Mouse (Mus musculus): ENCODE data around the gene Psmb9.
A peak's percentile ranks its signal among the peaks of the same experiment; 100 is the strongest.
"Not testable (repeated sequence)": the region's sequence is repeated elsewhere in the genome, so short reads cannot be mapped to it uniquely, and the experiment has no call there.

Psmb9 gene

DNA sequence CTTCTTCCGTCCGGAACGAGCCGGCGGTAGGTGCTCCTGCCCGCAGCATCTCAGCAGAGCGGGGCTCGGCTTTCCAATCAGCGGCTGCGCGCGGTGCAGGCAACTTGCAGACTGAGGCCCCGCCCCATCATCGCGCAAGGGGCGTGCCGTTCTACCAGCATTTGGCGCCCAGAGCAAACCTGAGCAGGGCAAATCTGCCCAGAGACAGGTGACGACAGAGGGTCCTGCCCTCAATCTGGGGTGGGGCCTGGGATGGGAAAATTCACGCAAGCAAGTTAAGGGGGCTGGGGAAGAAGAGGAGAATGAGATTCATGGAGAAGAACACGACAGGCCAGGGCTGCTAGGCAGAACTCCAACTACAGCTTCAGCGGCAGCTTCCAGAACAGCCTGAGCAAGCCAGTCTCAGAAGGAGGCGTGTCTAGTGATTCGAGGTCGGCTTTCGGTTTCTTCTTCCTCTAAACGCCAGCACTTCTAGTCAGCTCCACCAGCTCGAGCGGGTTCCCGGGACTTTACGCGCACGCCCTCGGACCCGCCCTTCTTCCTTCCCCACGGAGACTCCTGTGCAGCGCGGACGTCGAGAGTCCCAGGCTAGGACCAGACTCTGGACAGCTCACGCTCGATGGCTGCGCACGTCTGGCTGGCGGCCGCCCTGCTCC is at the start of gene Psmb9, which contains the start of gene Tap1:
TSS of gene Psmb9 (minus strand) at position 504 of the 656 bp plus-strand sequence.
TSS of gene Tap1 (plus strand) at position 293 of the 656 bp plus-strand sequence.
- peak; percentile 68 for DNase-seq (ENCODE audit: low read depth, low spot score)

DNA sequence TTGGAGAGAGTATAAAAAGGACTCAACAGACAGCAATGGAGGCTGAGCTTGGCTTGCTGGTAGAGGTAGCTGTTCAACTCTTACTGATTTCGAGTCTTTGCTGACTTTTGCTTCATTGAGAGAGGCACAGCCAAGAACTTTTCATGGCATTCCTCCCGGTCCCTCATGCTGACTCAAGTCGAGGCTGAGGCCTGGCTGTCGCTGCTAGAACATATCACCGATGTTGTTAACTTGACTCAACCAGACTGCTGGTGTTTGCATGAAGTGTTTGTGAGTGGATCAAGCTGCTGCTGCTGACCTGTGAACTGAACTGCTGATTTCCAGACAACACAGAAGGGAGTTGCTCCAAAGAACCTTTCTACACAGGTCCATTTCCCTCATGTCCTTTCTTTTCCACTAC is 49.1 kb upstream of the Psmb9 start:
- no peak for DNase-seq (ENCODE audit: low read depth, low spot score)

DNA sequence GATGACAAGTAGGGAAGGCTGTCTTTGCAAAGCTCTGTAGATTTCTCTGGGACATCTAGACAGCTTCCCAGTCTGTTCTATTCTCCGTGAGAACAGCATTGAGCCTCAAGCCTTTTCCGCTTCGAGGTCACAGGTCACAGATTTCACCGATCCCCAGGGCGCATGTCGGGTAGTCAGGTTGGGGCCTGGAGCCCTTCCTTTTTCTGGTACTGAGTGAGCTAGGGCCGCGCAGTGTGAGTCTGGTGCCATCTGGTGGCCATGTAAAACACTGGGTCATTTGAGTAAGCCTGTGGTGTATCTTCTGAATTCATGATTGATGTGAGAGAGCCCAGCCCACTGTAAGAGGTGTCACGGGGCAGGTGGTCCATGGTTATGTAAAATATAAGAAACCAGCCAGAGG is 47.4 kb upstream of the Psmb9 start:
- peak; percentile 33 for DNase-seq (ENCODE audit: low read depth, low spot score)

DNA sequence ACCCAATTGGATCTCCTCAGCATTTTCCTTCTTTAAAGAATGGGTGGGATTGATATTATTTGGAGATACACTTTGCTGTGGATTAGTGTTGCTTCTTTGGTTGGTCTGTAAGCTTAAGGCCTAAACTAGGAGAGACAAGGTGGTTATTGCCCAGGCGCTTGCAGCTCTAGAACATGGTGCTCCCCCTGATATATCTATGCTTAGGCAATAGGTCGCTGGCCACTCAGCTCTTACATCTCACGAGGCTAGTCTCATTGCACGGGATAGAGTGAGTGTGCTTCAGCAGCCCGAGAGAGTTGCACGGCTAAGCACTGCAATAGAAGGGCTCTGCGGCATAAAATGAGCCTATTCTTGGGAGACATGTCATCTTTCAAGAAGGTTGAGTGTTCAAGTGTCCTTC is 44.5 kb upstream of the Psmb9 start:
- DNase-seq (ENCODE audit: low read depth, low spot score), result not testable (repeated sequence)

DNA sequence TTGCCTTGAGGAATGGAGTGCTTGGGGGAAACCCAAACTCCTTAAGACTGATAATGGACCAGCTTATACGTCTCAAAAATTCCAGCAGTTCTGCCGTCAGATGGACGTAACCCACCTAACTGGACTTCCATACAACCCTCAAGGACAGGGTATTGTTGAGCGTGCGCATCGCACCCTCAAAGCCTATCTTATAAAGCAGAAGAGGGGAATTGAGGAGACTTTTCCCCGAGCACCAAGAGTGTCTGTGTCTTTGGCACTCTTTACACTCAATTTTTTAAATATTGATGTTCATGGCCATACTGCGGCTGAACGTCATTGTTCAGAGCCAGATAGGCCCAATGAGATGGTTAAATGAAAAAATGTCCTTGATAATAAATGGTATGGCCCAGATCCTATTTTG is 43.4 kb upstream of the Psmb9 start:
- not testable (repeated sequence) for DNase-seq (ENCODE audit: low read depth, low spot score)

DNA sequence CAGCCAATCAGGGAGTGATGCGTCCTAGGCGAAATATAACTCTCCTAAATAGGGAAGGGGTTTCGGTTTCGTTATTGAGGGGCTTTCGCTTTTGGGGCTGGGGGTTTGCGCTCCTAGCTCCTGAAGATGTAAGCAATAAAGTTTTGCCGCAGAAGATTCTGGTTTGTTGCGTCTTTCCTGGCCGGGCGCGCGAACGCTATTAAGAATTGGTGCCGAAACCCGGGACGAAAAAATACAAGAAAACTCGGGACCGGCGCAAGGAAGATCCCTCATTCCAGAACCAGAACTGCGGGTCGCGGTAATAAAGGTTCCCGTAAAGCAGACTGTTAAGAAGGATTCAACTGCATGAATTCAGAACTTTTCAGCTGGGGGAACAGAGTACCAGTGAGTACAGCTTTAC is 38.3 kb upstream of the Psmb9 start:
- DNase-seq (ENCODE audit: low read depth, low spot score), result not testable (repeated sequence)

DNA sequence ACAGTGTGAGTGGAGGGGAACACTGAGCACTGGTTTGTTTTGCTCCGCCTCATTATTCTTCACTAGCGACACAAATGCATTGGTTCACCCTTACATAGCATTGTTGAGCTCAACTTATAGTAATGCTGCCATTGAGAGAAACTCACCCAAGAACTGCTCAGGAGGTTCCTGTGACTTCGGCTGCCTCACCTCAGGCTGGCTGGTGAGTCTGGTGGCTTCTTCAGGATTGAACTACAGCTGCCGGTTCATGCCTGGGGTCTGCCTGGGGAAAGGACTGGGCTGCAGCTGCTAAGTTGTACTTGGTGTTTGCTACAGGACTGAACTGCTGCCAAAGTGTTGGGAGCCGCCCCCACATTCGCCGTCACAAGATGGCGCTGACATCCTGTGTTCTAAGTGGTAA is 37.9 kb upstream of the Psmb9 start:
- DNase-seq (ENCODE audit: low read depth, low spot score), result no peak

DNA sequence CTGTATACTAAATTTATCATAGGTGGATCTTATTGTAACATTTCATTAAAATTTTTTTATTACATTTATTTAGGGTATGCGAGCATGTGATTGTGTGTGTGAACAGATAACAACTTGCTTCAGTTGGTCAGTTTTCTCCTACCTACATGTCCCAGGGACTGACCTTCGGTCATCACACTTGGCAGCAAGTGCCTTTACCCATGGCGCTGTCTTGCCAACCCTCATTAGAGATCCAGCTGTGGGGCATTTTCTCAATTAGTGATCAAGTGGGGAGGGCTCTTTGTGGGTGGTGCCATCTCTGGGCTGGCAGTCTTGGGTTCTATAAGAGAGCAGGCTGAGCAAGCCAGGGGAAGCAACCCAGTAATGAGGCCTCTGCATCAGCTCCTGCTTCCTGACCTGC is 37.3 kb upstream of the Psmb9 start:
- no peak for DNase-seq (ENCODE audit: low read depth, low spot score)

DNA sequence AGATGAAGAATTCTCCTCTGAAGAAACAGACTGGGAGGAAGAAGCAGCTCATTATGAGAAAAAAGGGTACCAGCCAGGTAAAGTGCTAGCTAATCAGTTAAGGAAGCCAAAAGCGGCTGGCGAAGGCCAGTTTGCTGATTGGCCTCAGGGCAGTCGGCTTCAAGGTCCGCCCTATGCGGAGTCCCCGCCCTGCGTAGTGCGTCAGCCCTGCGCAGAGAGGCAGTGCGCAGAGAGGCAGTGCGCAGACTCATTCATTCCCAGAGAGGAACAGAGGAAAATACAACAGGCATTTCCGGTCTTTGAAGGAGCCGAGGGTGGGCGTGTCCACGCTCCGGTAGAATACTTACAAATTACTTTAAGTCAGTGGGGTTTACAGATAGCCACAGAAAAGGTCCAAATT is 32.8 kb upstream of the Psmb9 start:
- DNase-seq (ENCODE audit: low read depth, low spot score), result not testable (repeated sequence)

DNA sequence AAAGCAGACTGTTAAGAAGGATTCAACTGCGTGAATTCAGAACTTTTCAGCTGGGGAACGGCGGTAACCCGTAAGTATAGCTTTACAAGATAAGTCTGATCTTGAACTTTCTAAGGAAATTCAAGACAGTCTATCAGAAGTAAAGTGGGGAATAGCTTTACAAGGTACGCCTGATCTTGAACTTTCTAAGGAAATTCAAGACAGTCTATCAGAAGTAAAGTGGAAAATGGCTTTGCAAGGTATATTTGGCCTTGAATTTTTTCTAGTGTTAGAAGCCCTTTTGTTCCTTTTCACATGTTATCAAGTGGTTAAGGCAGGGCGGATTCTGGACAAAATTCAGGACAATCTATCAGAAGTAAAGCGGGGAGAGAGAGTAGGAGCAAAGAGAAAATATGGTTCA is 32.2 kb upstream of the Psmb9 start:
- not testable (repeated sequence) for DNase-seq (ENCODE audit: low read depth, low spot score)

DNA sequence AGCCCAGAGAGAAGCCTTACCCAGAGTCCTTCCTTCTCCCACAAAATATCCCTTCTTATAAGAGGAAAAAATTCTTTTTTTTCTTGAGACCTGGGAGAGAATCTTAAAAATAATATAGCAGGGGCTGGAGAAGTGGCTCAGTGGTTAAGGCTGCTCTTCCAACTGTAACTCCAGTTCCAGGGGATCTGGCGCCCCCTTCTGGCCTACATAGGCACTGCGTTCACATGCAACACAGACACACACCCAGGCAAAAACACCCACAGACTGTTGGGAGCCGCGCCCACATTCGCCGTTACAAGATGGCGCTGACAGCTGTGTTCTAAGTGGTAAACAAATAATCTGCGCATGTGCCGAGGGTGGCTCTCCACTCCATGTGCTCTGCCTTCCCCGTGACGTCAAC is 31.5 kb upstream of the Psmb9 start:
- not testable (repeated sequence) for DNase-seq (ENCODE audit: low read depth, low spot score)

DNA sequence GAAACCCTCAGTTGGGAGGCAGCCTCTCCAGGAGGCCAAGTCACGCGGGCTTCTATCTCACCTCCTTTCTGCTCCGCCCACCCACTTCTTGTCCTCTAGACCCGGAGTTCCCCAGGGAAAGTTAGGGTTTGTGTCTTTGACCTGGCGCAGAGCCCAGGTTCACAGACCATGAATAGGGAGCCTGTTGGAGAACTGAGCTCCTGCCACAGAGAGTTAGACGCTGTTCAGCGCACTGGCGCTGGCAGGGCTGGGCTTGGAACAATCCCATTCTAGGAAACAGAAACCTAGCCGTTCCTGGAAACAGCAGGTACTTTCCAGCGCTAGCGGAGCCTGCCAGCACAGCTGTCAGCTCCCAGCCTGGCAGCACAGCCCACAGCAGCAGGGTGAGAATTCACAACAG is 31.1 kb upstream of the Psmb9 start:
- no peak for DNase-seq (ENCODE audit: low read depth, low spot score)

DNA sequence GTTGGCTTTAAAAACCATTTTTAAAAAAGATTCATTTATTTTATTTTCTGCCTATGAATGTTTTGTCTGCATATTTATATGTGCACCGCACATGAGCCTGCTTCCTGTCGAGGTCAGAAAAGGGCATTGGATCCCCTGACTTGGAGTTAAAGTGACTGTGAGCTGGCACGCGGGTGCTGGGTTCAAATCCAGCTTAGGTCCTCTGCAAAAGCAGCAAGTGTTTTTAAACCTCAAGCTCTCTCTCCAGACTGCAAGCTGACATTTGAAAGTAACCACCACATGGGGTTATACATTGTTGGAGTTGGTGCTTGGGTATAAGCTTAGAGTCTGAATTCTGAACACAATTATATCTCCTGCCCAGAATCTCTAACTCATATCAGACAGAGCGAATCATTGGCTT is 30.4 kb upstream of the Psmb9 start:
- DNase-seq (ENCODE audit: low read depth, low spot score), result no peak

DNA sequence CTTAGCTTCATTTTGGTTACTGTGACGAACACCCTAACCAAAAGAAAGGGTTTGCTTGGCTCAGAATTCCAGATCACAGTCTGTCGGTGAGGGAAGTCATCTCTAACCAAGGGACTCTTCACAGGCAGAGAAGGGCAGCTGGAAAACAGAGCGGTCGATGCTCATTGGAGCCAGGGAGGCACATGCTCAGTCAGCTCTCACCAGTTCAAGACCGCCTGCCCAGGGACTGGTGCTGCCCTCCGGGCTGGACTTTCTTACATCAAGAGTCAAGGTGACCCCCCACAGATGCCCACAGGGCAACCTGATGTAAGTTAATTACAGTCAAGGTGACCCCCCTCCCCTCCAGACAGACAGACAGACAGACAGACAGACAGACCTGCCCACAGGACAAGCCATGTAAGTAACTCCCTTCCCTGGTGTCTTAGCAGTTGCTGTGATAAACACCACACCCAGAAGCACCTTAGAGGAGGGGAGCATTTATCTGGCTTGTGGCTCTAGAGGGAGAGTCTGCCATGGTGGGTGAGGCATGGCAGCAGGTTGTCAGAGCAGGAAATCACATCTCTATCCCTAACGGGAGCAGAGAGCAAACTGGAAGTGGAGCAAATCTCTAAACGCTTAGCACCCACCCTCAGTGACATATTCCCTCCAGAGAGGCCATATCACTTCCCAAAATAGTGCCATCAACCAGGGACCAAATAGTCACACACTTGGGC is 29.8 kb upstream of the Psmb9 start:
- DNase-seq (ENCODE audit: low read depth, low spot score), result no peak

DNA sequence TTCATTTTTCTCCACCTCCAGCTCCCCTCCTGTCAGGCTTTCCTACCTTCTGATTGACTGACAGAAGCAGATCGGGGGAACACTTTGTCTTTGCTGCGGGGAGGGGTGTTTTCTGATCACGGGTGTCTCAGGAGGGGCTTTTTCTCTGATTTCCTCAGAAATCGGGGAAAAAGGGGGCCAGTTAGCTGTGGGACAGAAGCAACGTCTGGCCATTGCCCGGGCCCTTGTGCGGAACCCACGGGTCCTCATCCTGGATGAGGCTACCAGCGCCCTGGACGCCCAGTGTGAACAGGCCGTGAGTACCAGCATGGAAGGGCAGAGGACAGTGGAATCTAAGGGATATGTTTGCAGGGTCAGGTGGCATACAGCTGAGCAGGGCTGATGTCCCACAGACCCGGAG is 27.6 kb upstream of the Psmb9 start:
- no peak for DNase-seq (ENCODE audit: low read depth, low spot score)

DNA sequence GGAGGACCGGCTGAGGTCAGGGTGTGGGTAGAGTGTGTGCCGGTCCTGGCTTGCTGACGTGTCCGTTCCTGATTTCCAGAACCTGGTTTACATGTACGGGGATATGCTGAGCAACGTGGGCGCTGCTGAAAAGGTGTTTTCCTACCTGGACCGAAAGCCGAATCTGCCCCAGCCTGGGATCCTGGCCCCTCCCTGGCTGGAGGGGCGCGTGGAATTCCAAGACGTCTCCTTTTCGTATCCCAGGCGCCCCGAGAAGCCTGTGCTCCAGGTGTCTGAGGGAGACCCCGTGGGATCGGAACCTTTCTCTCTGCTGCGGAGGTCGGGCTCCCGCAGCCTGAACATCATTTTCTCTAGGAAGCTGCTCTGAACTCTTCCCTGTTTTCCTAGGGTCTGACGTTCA is 26.4 kb upstream of the Psmb9 start:
- DNase-seq (ENCODE audit: low read depth, low spot score), result no peak

DNA sequence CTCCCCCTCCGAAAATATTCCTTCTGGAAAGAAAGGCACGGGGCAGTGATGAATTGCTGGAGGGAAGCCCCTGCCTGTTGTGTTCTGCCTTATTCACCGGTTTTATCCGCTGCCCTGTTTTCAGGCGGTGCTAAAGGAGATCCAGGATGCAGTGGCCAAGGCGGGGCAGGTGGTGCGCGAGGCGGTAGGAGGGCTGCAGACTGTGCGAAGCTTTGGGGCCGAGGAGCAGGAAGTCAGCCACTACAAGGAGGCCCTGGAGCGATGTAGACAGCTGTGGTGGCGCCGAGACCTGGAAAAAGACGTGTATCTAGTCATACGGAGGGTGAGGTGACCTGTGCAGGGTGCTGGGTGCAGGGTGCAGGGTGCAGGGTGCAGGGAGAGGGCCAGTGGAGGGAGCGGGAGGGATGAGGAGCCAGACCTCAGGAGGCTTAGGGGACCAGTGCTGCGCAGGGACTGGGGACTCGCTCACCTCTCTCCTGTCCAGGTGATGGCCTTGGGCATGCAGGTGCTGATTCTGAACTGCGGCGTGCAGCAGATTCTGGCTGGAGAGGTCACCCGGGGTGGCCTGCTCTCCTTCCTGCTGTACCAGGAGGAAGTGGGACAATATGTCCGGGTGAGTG is 24.3 kb upstream of the Psmb9 start:
- no peak for DNase-seq (ENCODE audit: low read depth, low spot score)

DNA sequence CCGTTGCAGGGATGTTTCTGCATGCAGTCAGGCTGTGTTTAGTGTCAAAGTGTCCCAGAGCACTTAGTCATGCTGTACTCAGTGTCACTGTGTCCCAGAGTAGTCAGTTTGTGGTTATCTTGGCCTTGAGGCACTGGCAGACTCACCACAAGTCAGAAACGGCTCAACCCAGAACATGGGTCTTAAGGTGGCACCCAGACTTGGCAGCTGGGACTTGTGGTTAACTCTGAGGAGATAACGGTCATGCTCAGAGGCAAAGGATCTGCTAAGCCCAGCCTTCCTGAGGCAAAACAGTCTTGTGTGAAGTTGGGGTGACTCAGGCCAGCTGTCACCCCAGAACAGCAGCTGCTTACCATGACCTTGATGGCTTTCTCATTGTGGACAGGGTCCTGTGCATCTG is 23.0 kb upstream of the Psmb9 start:
- no peak for DNase-seq (ENCODE audit: low read depth, low spot score)

DNA sequence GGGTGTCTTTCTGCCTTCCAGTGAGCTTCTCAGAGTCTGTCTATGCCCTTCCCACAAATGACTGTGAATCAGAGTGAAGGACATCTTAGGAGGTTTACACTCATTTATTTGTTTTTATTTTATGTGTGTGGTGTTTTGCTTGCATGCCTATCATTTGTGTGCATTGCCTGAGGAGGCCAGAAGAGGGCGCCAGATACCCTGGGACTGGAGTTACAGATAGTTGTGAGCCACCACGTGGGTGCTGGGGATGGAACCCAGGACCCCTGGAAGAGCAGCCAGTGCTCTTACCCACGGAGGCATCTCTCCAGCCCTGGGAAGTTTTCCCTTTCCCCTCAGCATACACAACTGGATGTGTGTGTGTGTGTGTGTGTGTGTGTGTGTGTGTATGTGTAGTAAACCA is 22.1 kb upstream of the Psmb9 start:
- DNase-seq (ENCODE audit: low read depth, low spot score), result no peak

DNA sequence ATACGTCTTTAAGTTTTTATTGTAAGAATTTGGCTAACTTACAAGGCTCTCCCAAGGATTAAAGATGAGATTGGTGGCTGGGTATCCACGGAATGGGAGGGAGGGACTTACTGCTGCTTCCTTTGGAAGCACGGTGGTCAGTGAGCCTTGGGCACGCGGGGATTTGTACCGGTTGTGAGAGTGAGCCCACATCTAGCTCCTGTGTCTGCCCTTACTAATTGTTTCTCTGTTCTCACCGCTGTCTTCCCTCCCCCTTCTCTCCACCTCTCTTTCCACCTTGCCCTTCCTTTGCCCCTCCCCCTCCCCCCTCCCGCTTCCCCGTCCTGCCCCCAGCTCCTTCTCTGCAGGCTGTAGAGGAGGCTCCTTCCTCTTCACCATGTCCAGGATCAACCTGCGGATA is 20.9 kb upstream of the Psmb9 start:
- no peak for DNase-seq (ENCODE audit: low read depth, low spot score)

DNA sequence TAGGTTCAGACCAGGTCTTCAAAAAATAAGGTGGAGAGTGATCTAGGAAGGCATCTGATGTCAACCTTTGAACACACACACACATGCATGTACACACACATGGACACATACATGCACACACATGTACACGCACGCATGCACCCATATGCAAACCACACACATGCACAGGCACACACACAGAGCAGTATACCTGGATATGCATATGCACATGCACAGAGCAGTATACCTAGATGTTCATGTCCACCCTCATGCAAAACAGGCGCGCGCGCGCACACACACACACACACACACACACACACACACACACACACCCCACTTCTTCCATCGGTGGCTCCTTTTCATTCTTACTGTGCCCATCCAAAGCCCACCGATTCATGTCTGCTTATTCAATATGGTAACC is 20.3 kb upstream of the Psmb9 start:
- DNase-seq (ENCODE audit: low read depth, low spot score), result no peak

DNA sequence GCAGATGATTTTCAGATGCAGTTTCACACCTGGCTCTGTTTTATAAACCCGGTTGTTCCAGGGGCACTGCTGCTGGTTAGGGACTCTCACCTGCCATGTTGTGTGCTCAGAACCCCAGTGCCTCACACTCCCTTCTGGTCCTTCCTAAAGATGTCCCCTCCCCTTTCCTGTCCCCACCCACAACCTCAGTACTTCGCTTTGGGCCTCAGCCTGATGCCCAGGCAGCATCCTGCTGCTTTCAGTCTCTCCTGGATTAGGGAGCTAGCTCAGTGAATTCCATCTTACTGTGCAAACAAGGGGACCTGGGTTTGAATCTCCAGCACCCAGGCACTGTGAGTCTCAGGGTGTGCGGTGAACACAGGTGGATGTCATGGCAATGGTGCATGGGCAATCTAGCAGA is 19.9 kb upstream of the Psmb9 start:
- no peak for DNase-seq (ENCODE audit: low read depth, low spot score)

DNA sequence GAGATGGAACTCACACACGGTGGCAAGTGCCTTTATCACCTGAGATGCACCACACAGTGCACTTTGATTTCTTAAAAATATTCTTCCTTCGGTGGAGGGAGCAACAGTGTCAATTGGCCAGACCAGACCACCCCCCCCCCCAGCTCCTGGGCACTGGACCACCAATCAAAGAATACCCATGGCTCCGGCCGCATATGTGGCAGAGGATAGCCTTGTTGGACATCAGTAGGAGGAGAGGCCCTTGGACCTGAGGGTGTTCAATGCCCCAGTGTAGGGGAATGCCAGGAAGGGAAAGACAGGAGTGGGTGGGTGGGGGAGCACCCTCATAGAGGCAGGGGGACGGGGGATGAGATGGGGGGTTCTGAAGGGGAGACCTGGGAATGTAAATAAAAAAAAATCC is 19.2 kb upstream of the Psmb9 start:
- no peak for DNase-seq (ENCODE audit: low read depth, low spot score)

Measured in retina, adult 2 months (tissue).